Mouse (Mus musculus): ENCODE measurements around the gene 4930455H04Rik. TPM values are rescaled to one million over a fixed set of nuclear protein-coding genes. Genes with fewer than 3 reads are reported as not detected.

4930455H04Rik gene
- polyA plus RNA-seq, 1 experiment from 2014 or later: not detected

- no peak for ATAC-seq
- H3K9me3 ChIP-seq (ENCODE audit: control insufficient read depth, low read length): no peaks in the 10 kb centered on the region
- H3K9ac ChIP-seq (replicated peaks; ENCODE audit: low read depth, low read length): no peak overlapping the region
- WGBS: 78% methylated on average over 4 of the region's 4 CpGs
- H3K36me3 ChIP-seq (ENCODE audit: control insufficient read depth, insufficient read depth): peaks cover 8% of the 10 kb centered on the region; the same call in 1 of the 2 replicates
- H3K27me3 ChIP-seq (replicated peaks; ENCODE audit: control insufficient read depth, insufficient read depth, low read length): no peaks in the 10 kb centered on the region
- no peak overlapping the region for H3K4me2 ChIP-seq (ENCODE audit: low read length)
- no peak overlapping the region for H3K27ac ChIP-seq (ENCODE audit: low read length)
- no peak overlapping the region for H3K4me3 ChIP-seq (replicated peaks; ENCODE audit: low read length)
- no peaks in the 10 kb centered on the region for H3K4me1 ChIP-seq (replicated peaks; ENCODE audit: control insufficient read depth, insufficient read depth, low read length)
These were observed 24.6 kb upstream of the 4930455H04Rik start for GRCm38 (mm10) chr3:116943422-116943821.

GRCm38 (mm10) chr3:116946476-116946875 is 21.6 kb upstream of the 4930455H04Rik start:
- WGBS: 93% methylated on average over 4 of the region's 4 CpGs
- no peaks in the 10 kb centered on the region for H3K9me3 ChIP-seq (ENCODE audit: control insufficient read depth, low read length)
- no peaks in the 10 kb centered on the region for H3K4me1 ChIP-seq (replicated peaks; ENCODE audit: control insufficient read depth, insufficient read depth, low read length)
- peaks cover 8% of the 10 kb centered on the region; the same call in 1 of the 2 replicates for H3K36me3 ChIP-seq (ENCODE audit: control insufficient read depth, insufficient read depth)
- H3K27me3 ChIP-seq (replicated peaks; ENCODE audit: control insufficient read depth, insufficient read depth, low read length): no peaks in the 10 kb centered on the region
- no peak overlapping the region for H3K9ac ChIP-seq (replicated peaks; ENCODE audit: low read depth, low read length)
- H3K27ac ChIP-seq (ENCODE audit: low read length): no peak overlapping the region
- ATAC-seq: no peak
- H3K4me3 ChIP-seq (replicated peaks; ENCODE audit: low read length): no peak overlapping the region
- no peak overlapping the region for H3K4me2 ChIP-seq (ENCODE audit: low read length)

GRCm38 (mm10) chr3:116950665-116951115 is 17.4 kb upstream of the 4930455H04Rik start:
- Histone ChIP-seq H3K9ac (replicated peaks; ENCODE audit: low read depth, low read length) (no peak overlapping the region), H3K9me3 (ENCODE audit: control insufficient read depth, low read length) (no peaks in the 10 kb centered on the region), H3K4me1 (replicated peaks; ENCODE audit: control insufficient read depth, insufficient read depth, low read length) (no peaks in the 10 kb centered on the region), H3K4me3 (replicated peaks; ENCODE audit: low read length) (no peak overlapping the region), H3K4me2 (ENCODE audit: low read length) (no peak overlapping the region), H3K27ac (ENCODE audit: low read length) (no peak overlapping the region), H3K36me3 (ENCODE audit: control insufficient read depth, insufficient read depth) (peaks cover 6% of the 10 kb centered on the region; the same call in 1 of the 2 replicates), H3K27me3 (replicated peaks; ENCODE audit: control insufficient read depth, insufficient read depth, low read length) (no peaks in the 10 kb centered on the region)
- whole genome bisulfite sequencing: 86% methylated on average over 6 of the region's 6 CpGs
- ATAC-seq: no peak

GRCm38 (mm10) chr3:116951489-116951888 is 16.6 kb upstream of the 4930455H04Rik start:
- WGBS: 94% methylated on average over 3 of the region's 3 CpGs
- no peak for ATAC-seq
- Histone ChIP-seq H3K27ac (ENCODE audit: low read length) (no peak overlapping the region), H3K4me1 (replicated peaks; ENCODE audit: control insufficient read depth, insufficient read depth, low read length) (no peaks in the 10 kb centered on the region), H3K9me3 (ENCODE audit: control insufficient read depth, low read length) (no peaks in the 10 kb centered on the region), H3K9ac (replicated peaks; ENCODE audit: low read depth, low read length) (no peak overlapping the region), H3K27me3 (replicated peaks; ENCODE audit: control insufficient read depth, insufficient read depth, low read length) (no peaks in the 10 kb centered on the region), H3K4me2 (ENCODE audit: low read length) (no peak overlapping the region), H3K36me3 (ENCODE audit: control insufficient read depth, insufficient read depth) (peaks cover 3% of the 10 kb centered on the region; the same call in 1 of the 2 replicates), H3K4me3 (replicated peaks; ENCODE audit: low read length) (no peak overlapping the region)

- no peak for ATAC-seq
- WGBS: 89% methylated on average over 8 of the region's 8 CpGs
These were observed 15.7 kb upstream of the 4930455H04Rik start for GRCm38 (mm10) chr3:116952242-116952899.

GRCm38 (mm10) chr3:116953366-116953765 is 14.7 kb upstream of the 4930455H04Rik start:
- H3K4me2 ChIP-seq (ENCODE audit: low read length): no peak overlapping the region
- H3K9ac ChIP-seq (replicated peaks; ENCODE audit: low read depth, low read length): no peak overlapping the region
- WGBS: 87% methylated on average over 6 of the region's 6 CpGs
- no peak overlapping the region for H3K4me3 ChIP-seq (replicated peaks; ENCODE audit: low read length)
- no peak for ATAC-seq
- no peaks in the 10 kb centered on the region for H3K4me1 ChIP-seq (replicated peaks; ENCODE audit: control insufficient read depth, insufficient read depth, low read length)
- H3K27ac ChIP-seq (ENCODE audit: low read length): no peak overlapping the region
- H3K27me3 ChIP-seq (replicated peaks; ENCODE audit: control insufficient read depth, insufficient read depth, low read length): no peaks in the 10 kb centered on the region
- H3K36me3 ChIP-seq (ENCODE audit: control insufficient read depth, insufficient read depth): no peaks in the 10 kb centered on the region
- H3K9me3 ChIP-seq (ENCODE audit: control insufficient read depth, low read length): no peaks in the 10 kb centered on the region

More at GRCm38 (mm10) chr3:116952242-116952899, 15.7 kb upstream of the 4930455H04Rik start:
- Histone ChIP-seq H3K9ac (replicated peaks; ENCODE audit: low read depth, low read length) (no peak overlapping the region), H3K36me3 (ENCODE audit: control insufficient read depth, insufficient read depth) (no peaks in the 10 kb centered on the region), H3K4me2 (ENCODE audit: low read length) (no peak overlapping the region), H3K9me3 (ENCODE audit: control insufficient read depth, low read length) (no peaks in the 10 kb centered on the region), H3K27me3 (replicated peaks; ENCODE audit: control insufficient read depth, insufficient read depth, low read length) (no peaks in the 10 kb centered on the region), H3K4me1 (replicated peaks; ENCODE audit: control insufficient read depth, insufficient read depth, low read length) (no peaks in the 10 kb centered on the region), H3K27ac (ENCODE audit: low read length) (no peak overlapping the region), H3K4me3 (replicated peaks; ENCODE audit: low read length) (no peak overlapping the region)

- H3K27ac ChIP-seq (ENCODE audit: low read length): no peak overlapping the region
- no peak overlapping the region for H3K4me2 ChIP-seq (ENCODE audit: low read length)
- H3K27me3 ChIP-seq (replicated peaks; ENCODE audit: control insufficient read depth, insufficient read depth, low read length): no peaks in the 10 kb centered on the region
- H3K4me3 ChIP-seq (replicated peaks; ENCODE audit: low read length): no peak overlapping the region
- no peak overlapping the region for H3K9ac ChIP-seq (replicated peaks; ENCODE audit: low read depth, low read length)
- no peaks in the 10 kb centered on the region for H3K9me3 ChIP-seq (ENCODE audit: control insufficient read depth, low read length)
- ATAC-seq: no peak
- no peaks in the 10 kb centered on the region for H3K4me1 ChIP-seq (replicated peaks; ENCODE audit: control insufficient read depth, insufficient read depth, low read length)
- WGBS: 67% methylated on average over 6 of the region's 6 CpGs
- H3K36me3 ChIP-seq (ENCODE audit: control insufficient read depth, insufficient read depth): no peaks in the 10 kb centered on the region
These were observed 13.0 kb upstream of the 4930455H04Rik start for GRCm38 (mm10) chr3:116955061-116955460.

- WGBS: 90% methylated on average over 2 of the region's 2 CpGs
These were observed 7.7 kb upstream of the 4930455H04Rik start for GRCm38 (mm10) chr3:116960414-116960813.

GRCm38 (mm10) chr3:116961354-116962142 is 6.5 kb upstream of the 4930455H04Rik start:
- no peak overlapping the region for H3K27ac ChIP-seq (ENCODE audit: low read length)
- no peaks in the 10 kb centered on the region for H3K36me3 ChIP-seq (ENCODE audit: control insufficient read depth, insufficient read depth)
- H3K4me2 ChIP-seq (ENCODE audit: low read length): no peak overlapping the region
- no peaks in the 10 kb centered on the region for H3K27me3 ChIP-seq (replicated peaks; ENCODE audit: control insufficient read depth, insufficient read depth, low read length)
- peaks cover 8% of the 10 kb centered on the region for H3K4me1 ChIP-seq (replicated peaks; ENCODE audit: control insufficient read depth, insufficient read depth, low read length)
- WGBS: 70% methylated on average over 15 of the region's 15 CpGs
- H3K4me3 ChIP-seq (replicated peaks; ENCODE audit: low read length): no peak overlapping the region
- no peaks in the 10 kb centered on the region for H3K9me3 ChIP-seq (ENCODE audit: control insufficient read depth, low read length)
- no peak for ATAC-seq
- no peak overlapping the region for H3K9ac ChIP-seq (replicated peaks; ENCODE audit: low read depth, low read length)

More at GRCm38 (mm10) chr3:116960414-116960813, 7.7 kb upstream of the 4930455H04Rik start:
- Histone ChIP-seq H3K27me3 (replicated peaks; ENCODE audit: control insufficient read depth, insufficient read depth, low read length) (no peaks in the 10 kb centered on the region), H3K27ac (ENCODE audit: low read length) (no peak overlapping the region), H3K9ac (replicated peaks; ENCODE audit: low read depth, low read length) (no peak overlapping the region), H3K36me3 (ENCODE audit: control insufficient read depth, insufficient read depth) (no peaks in the 10 kb centered on the region), H3K4me3 (replicated peaks; ENCODE audit: low read length) (no peak overlapping the region), H3K9me3 (ENCODE audit: control insufficient read depth, low read length) (no peaks in the 10 kb centered on the region), H3K4me1 (replicated peaks; ENCODE audit: control insufficient read depth, insufficient read depth, low read length) (peaks cover 7% of the 10 kb centered on the region), H3K4me2 (ENCODE audit: low read length) (no peak overlapping the region)
- no peak for ATAC-seq

Data from forebrain, embryonic 16.5 days (tissue).